Mouse (Mus musculus) CH12.LX (cell line): ENCODE results near the gene Cbll1. TPM values are rescaled to one million over a fixed set of nuclear protein-coding genes. Genes with fewer than 3 reads are reported as not detected.

Experiments
- DNase-seq: peaks from one replicate; pipeline ENCODE4 v3.0.0-alpha.2; 2013; ENCODE audit errors: extremely low read depth
- H3K27ac ChIP-seq: 2 replicates; pipeline ENCODE4 v1.5.1; 2012; ENCODE audit warnings: low read depth, mild to moderate bottlenecking, control low read depth, moderate library complexity; ENCODE audit not compliant: insufficient read depth
- H3K27me3 ChIP-seq: replicated peaks from 2 replicates; pipeline ENCODE3; 2012; ENCODE audit warnings: inconsistent platforms
- H3K36me3 ChIP-seq, 2 experiments: replicated peaks in 1 of 2; 2 replicates each; pipeline versions ENCODE3 to v1.6.1; 2012; ENCODE audit warnings: inconsistent platforms in 1 of 2, low read length in 1 of 2, mild to moderate bottlenecking in 1 of 2, mixed read lengths in 1 of 2, moderate library complexity in 1 of 2; ENCODE audit not compliant: control insufficient read depth in 1 of 2, insufficient read depth in 1 of 2
- H3K4me1 ChIP-seq, 2 experiments: 2 replicates each; pipeline ENCODE4 v1.6.1; 2012; ENCODE audit warnings: inconsistent platforms in 1 of 2, moderate library complexity in 1 of 2; ENCODE audit not compliant: insufficient read depth in 2 of 2, control insufficient read depth in 1 of 2
- H3K4me2 ChIP-seq: 2 replicates; pipeline ENCODE4 v1.6.1; 2012; ENCODE audit warnings: low read depth, mild to moderate bottlenecking, control low read depth; ENCODE audit not compliant: poor library complexity, insufficient read depth, severe bottlenecking
- H3K4me3 ChIP-seq, 3 experiments: fragments of 150-350 bp in 1 of 3; sonication (generic) in 1 of 3; replicated peaks in 1 of 3; 2 replicates each; pipeline versions ENCODE3 to v1.5.1; 2011 to 2012; ENCODE audit warnings: low read depth in 2 of 3, low read length in 2 of 3, mild to moderate bottlenecking in 2 of 3, moderate library complexity in 2 of 3, control low read depth in 1 of 3, improper control_type of control experiment in 1 of 3, inconsistent platforms in 1 of 3, mixed read lengths in 1 of 3; ENCODE audit not compliant: poor library complexity in 1 of 3
- H3K79me2 ChIP-seq: replicated peaks from 2 replicates; pipeline ENCODE4 v1.6.1; 2012; ENCODE audit warnings: mild to moderate bottlenecking, moderate library complexity; ENCODE audit not compliant: control insufficient read depth, poor library complexity, insufficient read depth, severe bottlenecking; ENCODE audit errors: extremely low read depth
- H3K9ac ChIP-seq: 2 replicates; pipeline ENCODE4 v1.6.1; 2012; ENCODE audit warnings: low read depth, mild to moderate bottlenecking, control low read depth, moderate library complexity; ENCODE audit not compliant: insufficient read depth
- H3K9me3 ChIP-seq: replicated peaks from 2 replicates; pipeline ENCODE3; 2012; ENCODE audit warnings: low read length, inconsistent platforms, mixed read lengths
- CHD2 ChIP-seq: IDR thresholded peaks from 2 replicates; pipeline ENCODE4 v1.6.1; 2011; ENCODE audit warnings: low read length, improper control_type of control experiment
- ELF1 ChIP-seq: IDR thresholded peaks from 2 replicates; pipeline ENCODE4 v1.6.1; 2014; ENCODE audit warnings: low read depth, mild to moderate bottlenecking, inconsistent platforms, low read length, improper control_type of control experiment
- ETS1 ChIP-seq: conservative IDR thresholded peaks from 2 replicates; pipeline ENCODE4 v1.6.1; 2012; ENCODE audit warnings: low read depth, mild to moderate bottlenecking, inconsistent platforms, low read length, improper control_type of control experiment, moderate library complexity
- GABPA ChIP-seq: IDR thresholded peaks from 2 replicates; pipeline ENCODE4 v1.6.1; 2012; ENCODE audit warnings: low read depth, low read length, improper control_type of control experiment, inconsistent platforms; ENCODE audit not compliant: insufficient replicate concordance
- HCFC1 ChIP-seq: IDR thresholded peaks from 2 replicates; pipeline ENCODE4 v1.6.1; 2012; ENCODE audit warnings: low read depth, mild to moderate bottlenecking, inconsistent platforms, low read length, improper control_type of control experiment
- IRF4 ChIP-seq: IDR thresholded peaks from 2 replicates; pipeline ENCODE4 v1.6.1; 2014; ENCODE audit warnings: low read depth, mild to moderate bottlenecking, inconsistent platforms, low read length, improper control_type of control experiment
- JUND ChIP-seq: conservative IDR thresholded peaks from 2 replicates; pipeline ENCODE4 v1.6.1; 2011; ENCODE audit warnings: low read depth, low read length, improper control_type of control experiment
- KAT2A ChIP-seq: IDR thresholded peaks from 2 replicates; pipeline ENCODE4 v1.6.1; 2012; ENCODE audit warnings: low read length, improper control_type of control experiment, inconsistent platforms; ENCODE audit not compliant: insufficient replicate concordance
- MAFK ChIP-seq: IDR thresholded peaks from 2 replicates; pipeline ENCODE4 v1.6.1; 2011; ENCODE audit warnings: low read length, improper control_type of control experiment; ENCODE audit not compliant: insufficient replicate concordance
- MAX ChIP-seq: IDR thresholded peaks from 2 replicates; pipeline ENCODE4 v1.6.1; 2011; ENCODE audit warnings: low read length, improper control_type of control experiment
- MAZ ChIP-seq: IDR thresholded peaks from 2 replicates; pipeline ENCODE4 v1.6.1; 2012; ENCODE audit warnings: low read depth, mild to moderate bottlenecking, inconsistent platforms, low read length, improper control_type of control experiment, moderate library complexity
- MEF2A ChIP-seq: IDR thresholded peaks from 2 replicates; pipeline ENCODE4 v1.6.1; 2014; ENCODE audit warnings: low read depth, mild to moderate bottlenecking, inconsistent platforms, low read length, improper control_type of control experiment, borderline replicate concordance
- MXI1 ChIP-seq: IDR thresholded peaks from 2 replicates; pipeline ENCODE4 v1.6.1; 2011; ENCODE audit warnings: mild to moderate bottlenecking, low read depth, low read length, improper control_type of control experiment
- MYC ChIP-seq: IDR thresholded peaks from 2 replicates; pipeline ENCODE4 v1.6.1; 2011; ENCODE audit warnings: low read depth, mild to moderate bottlenecking, improper control_type of control experiment, low read length
- NRF1 ChIP-seq: IDR thresholded peaks from 2 replicates; pipeline ENCODE4 v1.6.1; 2014; ENCODE audit warnings: low read depth, mild to moderate bottlenecking, inconsistent platforms, low read length, improper control_type of control experiment, moderate library complexity
- PAX5 ChIP-seq: IDR thresholded peaks from 2 replicates; pipeline ENCODE4 v1.6.1; 2012; ENCODE audit warnings: low read length, inconsistent platforms, mixed read lengths
- POLR2AphosphoS2 ChIP-seq: IDR thresholded peaks from 2 replicates; pipeline ENCODE4 v1.6.1; 2011; ENCODE audit warnings: low read depth, low read length, improper control_type of control experiment
- SIN3A ChIP-seq: IDR thresholded peaks from 2 replicates; pipeline ENCODE4 v1.6.1; 2012; ENCODE audit warnings: low read length, improper control_type of control experiment, inconsistent platforms
- USF2 ChIP-seq: conservative IDR thresholded peaks from 2 replicates; pipeline ENCODE4 v1.6.1; 2011; ENCODE audit warnings: low read depth, low read length, improper control_type of control experiment
- ZKSCAN1 ChIP-seq: IDR thresholded peaks from 2 replicates; pipeline ENCODE4 v1.6.1; 2012; ENCODE audit warnings: low read depth, inconsistent platforms, low read length, improper control_type of control experiment, borderline replicate concordance
- ZNF384 ChIP-seq: IDR thresholded peaks from 2 replicates; pipeline ENCODE4 v1.6.1; 2012; ENCODE audit warnings: low read depth, low read length, improper control_type of control experiment, inconsistent platforms
- dilution Hi-C: fragments of 300-500 bp; cut with MboI; formaldehyde crosslinking; loops from 2 replicates; pipeline ENCODE4 v1.14.3; 2020; ENCODE audit warnings: low sequenced_read_pairs; ENCODE audit not compliant: extremely low pct_unique_long_range_greater_than_20kb, extremely low pct_ligation_motif_present
- in situ Hi-C: fragments of 300-500 bp; cut with MboI; formaldehyde crosslinking; loops from 3 replicates; pipeline ENCODE4 v1.14.3; 2019; ENCODE audit warnings: low sequenced_read_pairs, low pct_ligation_motif_present, low pct_unique_long_range_greater_than_20kb, mixed read lengths
- polyA plus RNA-seq: library from polyadenylated mRNA; unstranded; fragments of >175 nt; gene quantifications from 2 replicates; pipeline ENCODE4 v1.2.1, GENCODE M21; 2012; ENCODE audit warnings: low read depth; ENCODE audit not compliant: insufficient read length
- total RNA-seq, 2 experiments: library from RNA; depleted of rRNA; stranded (reverse); fragments of 300-350 nt in 1 of 2; fragments of >200 nt in 1 of 2; gene quantifications; 2 replicates each; pipeline ENCODE4 v1.2.3; 2012 to 2014

Gene Cbll1
- total and polyA plus RNA-seq, 3 experiments = 4.5 to 18.8 (median 5.2) TPM

DNA sequence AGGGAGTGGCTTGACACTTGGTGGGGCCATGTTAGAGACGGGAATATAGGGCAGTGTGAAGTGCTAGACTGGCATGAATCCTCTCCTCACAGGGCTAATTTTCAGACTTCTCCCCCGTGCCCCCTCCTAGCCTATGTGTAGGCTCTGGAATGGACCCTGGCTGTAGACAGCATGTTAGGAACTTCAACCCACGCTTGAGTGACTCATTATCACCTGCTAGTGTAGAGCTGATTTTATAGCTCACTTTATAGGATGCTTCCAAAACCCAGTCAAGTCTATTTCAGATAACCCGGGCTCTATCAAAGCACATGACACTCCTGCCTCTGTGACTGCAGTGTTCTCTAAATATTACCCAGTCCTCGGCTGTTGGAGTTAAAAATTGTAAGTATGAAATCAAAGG, 42.1 kb upstream of the Cbll1 start:
- TF ChIP-seq MXI1 (no peak), NRF1 (no peak), JUND (no peak), ETS1 (no peak), HCFC1 (no peak), SIN3A (no peak), CHD2 (no peak)
- Histone ChIP-seq H3K79me2 (no peaks in the 10 kb centered on the region), H3K9me3 (no peaks in the 10 kb centered on the region), H3K27me3 (no peaks in the 10 kb centered on the region), H3K4me3 (no peak overlapping the region), H3K27ac (no peak overlapping the region), H3K4me2 (no peak overlapping the region), H3K4me1 (peaks cover 2 to 7% of the 10 kb centered on the region in 2 experiments; a peak in 3 of 4 replicates), H3K36me3 (no peaks in the 10 kb centered on the region), H3K9ac (no peak overlapping the region)
- dilution Hi-C loops (no loop called here), in situ Hi-C loops (no loop called here)
- no peak for DNase-seq

GRCm38 (mm10) chr12:31539783-31540182, 40.4 kb upstream of the Cbll1 start:
- Histone ChIP-seq H3K9me3 (no peaks in the 10 kb centered on the region), H3K4me3 (no peak overlapping the region), H3K27me3 (no peaks in the 10 kb centered on the region), H3K4me1 (peaks cover 0 to 2% of the 10 kb centered on the region in 2 experiments; a peak in 1 of 4 replicates), H3K9ac (no peak overlapping the region), H3K27ac (no peak overlapping the region), H3K79me2 (no peaks in the 10 kb centered on the region), H3K36me3 (no peaks in the 10 kb centered on the region), H3K4me2 (no peak overlapping the region)
- dilution Hi-C loops (no loop called here), in situ Hi-C loops (no loop called here)
- no peak for TF ChIP-seq MAZ
- no peak for TF ChIP-seq PAX5
- DNase-seq = no peak

- dilution Hi-C loops (no loop called here), in situ Hi-C loops (no loop called here)
- H3K4me3 ChIP-seq = no peak overlapping the region
- H3K9me3 ChIP-seq = no peaks in the 10 kb centered on the region
- H3K9ac ChIP-seq = no peak overlapping the region
- H3K27ac ChIP-seq = no peak overlapping the region
- no peak for DNase-seq
- peaks cover 0 to 2% of the 10 kb centered on the region in 2 experiments; a peak in 1 of 4 replicates for H3K4me1 ChIP-seq
- H3K4me2 ChIP-seq = no peak overlapping the region
- H3K27me3 ChIP-seq = no peaks in the 10 kb centered on the region
- TF ChIP-seq KAT2A (no peak), ZNF384 (no peak), JUND (no peak), CHD2 (no peak), MYC (no peak), ZKSCAN1 (no peak), PAX5 (no peak), MEF2A (no peak), GABPA (no peak), MAX (no peak), NRF1 (no peak), IRF4 (no peak), ELF1 (no peak), HCFC1 (no peak), POLR2AphosphoS2 (no peak), USF2 (no peak), MAFK (no peak)
- no peaks in the 10 kb centered on the region for H3K79me2 ChIP-seq
- no peaks in the 10 kb centered on the region for H3K36me3 ChIP-seq
Measured at GRCm38 (mm10) chr12:31537515-31538230, 38.3 kb upstream of the Cbll1 start.
